ENCODE assay signal across 20 mouse cellular contexts in genomic region chr5:38106807-38107206, GRCm38 (mm10).
"Had no signal": no experiment of that assay in that cellular context is flagged by ENCODE, and none has a peak within 500 bp of the region (broad histone marks: within the 10 kb centered on the region; RNA-seq: fewer than 3 reads in every experiment).

No protein-coding gene starts in this region.

- H3K4me3 ChIP-seq: limb, embryonic 15.5 days; lung, embryonic 15.5 days; stomach, embryonic 15.5 days had no signal

- ATAC-seq: intestine, embryonic 16.5 days; liver, postnatal 0 days had no signal

- DNase-seq: kidney, adult 18-20 months; kidney, adult 9 months; kidney, postnatal 14 days; kidney, postnatal 4 days; left cerebral cortex, postnatal 4 days; liver, postnatal 0 days; lung, postnatal 10 days; lung, postnatal 4 days; midbrain, embryonic 14.5 days; retina, postnatal 1 day; right cerebral cortex, postnatal 25 days; spleen, adult 18-20 months; thymus, postnatal 25 days had no signal

- H3K27me3 ChIP-seq: limb, embryonic 15.5 days; lung, embryonic 15.5 days; stomach, embryonic 15.5 days had no signal

- H3K9ac ChIP-seq: limb, embryonic 15.5 days; liver, embryonic 14.5 days; liver, postnatal 0 days; lung, embryonic 15.5 days; stomach, embryonic 15.5 days had no signal

- H3K4me2 ChIP-seq: limb, embryonic 15.5 days; liver, embryonic 11.5 days; lung, embryonic 15.5 days; midbrain, embryonic 11.5 days; stomach, embryonic 15.5 days had no signal

- H3K4me1 ChIP-seq: lung, embryonic 15.5 days; stomach, embryonic 15.5 days had no signal

- H3K27ac ChIP-seq: limb, embryonic 15.5 days; liver, embryonic 14.5 days; lung, embryonic 15.5 days; stomach, embryonic 15.5 days had no signal

- H3K9me3 ChIP-seq: limb, embryonic 15.5 days; lung, embryonic 15.5 days; stomach, embryonic 15.5 days had no signal
